ENCODE assay signal across 8 mouse cellular contexts in genomic region chr10:80250059-80250458, GRCm38 (mm10). TPM values are rescaled to one million over a fixed set of nuclear protein-coding genes. Genes with fewer than 3 reads are reported as not detected.
DNase-seq lines count a peak whose midpoint lies in the region; ATAC-seq lines count a peak whose summit lies in the region.

No protein-coding gene starts in this region.

- H3K4me1 ChIP-seq in kidney, embryonic 14.5 days (ENCODE audit: control insufficient read depth, insufficient read depth, low read length), result peaks cover 10% of the 10 kb centered on the region; the same call in 1 of the 2 replicates
- H3K4me1 ChIP-seq in brown adipose tissue, adult 24 weeks (ENCODE audit: control insufficient read depth, insufficient read depth, insufficient read length, low read length), result peaks cover 5% of the 10 kb centered on the region; the same call in 1 of the 2 replicates
- peaks cover 14% of the 10 kb centered on the region for H3K4me1 ChIP-seq in hindbrain, embryonic 12.5 days
- H3K4me1 ChIP-seq in midbrain, embryonic 12.5 days, result peaks cover 15% of the 10 kb centered on the region

- ATAC-seq in kidney, embryonic 14.5 days (ENCODE audit: low FRiP score, low TSS enrichment), result no peak
- no peak for ATAC-seq in hindbrain, embryonic 12.5 days (ENCODE audit: low FRiP score)
- no peak for ATAC-seq in midbrain, embryonic 12.5 days (ENCODE audit: low FRiP score, low read depth)

- WGBS in kidney, embryonic 14.5 days, result 27% methylated on average over 2 of the region's 2 CpGs
- 44% methylated on average over 2 of the region's 2 CpGs for WGBS in hindbrain, embryonic 12.5 days
- 47% methylated on average over 2 of the region's 2 CpGs for WGBS in midbrain, embryonic 12.5 days

- H3K27ac ChIP-seq in kidney, embryonic 14.5 days (ENCODE audit: low read depth, low read length), result peak overlapping the region; percentile 69; the same call in 1 of the 2 replicates
- H3K27ac ChIP-seq in brown adipose tissue, adult 24 weeks (replicated peaks; ENCODE audit: low read depth, low read length), result peak overlapping the region; percentile 98
- peak overlapping the region; percentile 89 for H3K27ac ChIP-seq in hindbrain, embryonic 12.5 days
- no peak overlapping the region for H3K27ac ChIP-seq in midbrain, embryonic 12.5 days (replicated peaks)

- no peaks in the 10 kb centered on the region for H3K9me3 ChIP-seq in kidney, embryonic 14.5 days (ENCODE audit: control insufficient read depth, low read length)
- no peaks in the 10 kb centered on the region for H3K9me3 ChIP-seq in hindbrain, embryonic 12.5 days (replicated peaks)
- H3K9me3 ChIP-seq in midbrain, embryonic 12.5 days, result no peaks in the 10 kb centered on the region

- peaks cover 20% of the 10 kb centered on the region for H3K36me3 ChIP-seq in kidney, embryonic 14.5 days (ENCODE audit: control insufficient read depth, insufficient read depth, low read length)
- peaks cover 24% of the 10 kb centered on the region for H3K36me3 ChIP-seq in hindbrain, embryonic 12.5 days
- peaks cover 28% of the 10 kb centered on the region for H3K36me3 ChIP-seq in midbrain, embryonic 12.5 days

- DNase-seq in kidney, postnatal 14 days, result no peak
- DNase-seq in adrenal gland, postnatal 14 days, result no peak
- no peak for DNase-seq in layer of hippocampus, postnatal 25 days (ENCODE audit: extremely low spot score in 1 of 2, low spot score in 1 of 2)
- DNase-seq in spleen, postnatal 36 days (ENCODE audit: low spot score in 2 of 2), result no peak

- H3K27me3 ChIP-seq in kidney, embryonic 14.5 days (ENCODE audit: control insufficient read depth, insufficient read depth, low read length), result no peaks in the 10 kb centered on the region
- H3K27me3 ChIP-seq in hindbrain, embryonic 12.5 days, result no peaks in the 10 kb centered on the region
- peaks cover 7% of the 10 kb centered on the region; the same call in 1 of the 2 replicates for H3K27me3 ChIP-seq in midbrain, embryonic 12.5 days

- peak overlapping the region; percentile 67 for H3K9ac ChIP-seq in kidney, embryonic 14.5 days (ENCODE audit: low read depth, low read length)
- peak overlapping the region; percentile 83 for H3K9ac ChIP-seq in hindbrain, embryonic 12.5 days
- peak overlapping the region; percentile 71 for H3K9ac ChIP-seq in midbrain, embryonic 12.5 days (replicated peaks)

- H3K4me3 ChIP-seq in kidney, embryonic 14.5 days (ENCODE audit: low read length), result peak overlapping the region; percentile 60
- H3K4me3 ChIP-seq in brown adipose tissue, adult 24 weeks (ENCODE audit: insufficient read depth, low read depth, low read length), result peak overlapping the region; percentile 87
- peak overlapping the region; percentile 72 for H3K4me3 ChIP-seq in hindbrain, embryonic 12.5 days
- H3K4me3 ChIP-seq in midbrain, embryonic 12.5 days, result peak overlapping the region; percentile 63

- H3K4me2 ChIP-seq in kidney, embryonic 14.5 days (replicated peaks; ENCODE audit: low read depth, low read length), result peak overlapping the region; percentile 77
- H3K4me2 ChIP-seq in hindbrain, embryonic 12.5 days (replicated peaks), result peak overlapping the region; percentile 93
- H3K4me2 ChIP-seq in midbrain, embryonic 12.5 days (replicated peaks), result peak overlapping the region; percentile 60

RNA-seq across cellular contexts. Expression of gene Ndufs7, which starts 1.1 kb away (rescaled TPM):
- 382 and 390 TPM in 2 replicates for polyA plus RNA-seq in kidney, embryonic 14.5 days (2014; fragmentation: Nextera tagmentation; extraction: Ambion mirVana)
- polyA plus RNA-seq in brown adipose tissue, adult 24 weeks (2012; ENCODE audit: insufficient read depth, insufficient read length, missing spikeins), result 732 and 1,152 TPM in 2 replicates
- polyA plus RNA-seq in hindbrain, embryonic 12.5 days (2016; fragmentation: Nextera tagmentation; extraction: Ambion mirVana), result 177 and 220 TPM in 2 replicates
- polyA plus RNA-seq in midbrain, embryonic 12.5 days (2016; fragmentation: Nextera tagmentation; extraction: Ambion mirVana), result 205 and 213 TPM in 2 replicates
- 426 and 463 TPM in 2 replicates for total RNA-seq in adrenal gland, postnatal 14 days (2021)
- 100 to 1,000 TPM; 196 to 223 TPM for total RNA-seq in layer of hippocampus, postnatal 25 days (2021)

RNA-seq across cellular contexts. Expression of gene Gamt, which starts 10.8 kb away (rescaled TPM):
- 30.2 and 33.6 TPM in 2 replicates for polyA plus RNA-seq in kidney, embryonic 14.5 days (2014; fragmentation: Nextera tagmentation; extraction: Ambion mirVana)
- polyA plus RNA-seq in brown adipose tissue, adult 24 weeks (2012; ENCODE audit: insufficient read depth, insufficient read length, missing spikeins), result 10.5 and 17.8 TPM in 2 replicates
- polyA plus RNA-seq in hindbrain, embryonic 12.5 days (2016; fragmentation: Nextera tagmentation; extraction: Ambion mirVana), result 26.6 and 29.6 TPM in 2 replicates
- 28.1 and 29.5 TPM in 2 replicates for polyA plus RNA-seq in midbrain, embryonic 12.5 days (2016; fragmentation: Nextera tagmentation; extraction: Ambion mirVana)
- 138 and 192 TPM in 2 replicates for total RNA-seq in adrenal gland, postnatal 14 days (2021)
- total RNA-seq in layer of hippocampus, postnatal 25 days (2021), result 10 to 100 TPM; 43.1 to 54.7 TPM

RNA-seq across cellular contexts. Expression of gene Dazap1, which starts 11.2 kb away (rescaled TPM):
- 45.8 and 56.9 TPM in 2 replicates for polyA plus RNA-seq in kidney, embryonic 14.5 days (2014; fragmentation: Nextera tagmentation; extraction: Ambion mirVana)
- 51.6 and 76.7 TPM in 2 replicates for polyA plus RNA-seq in brown adipose tissue, adult 24 weeks (2012; ENCODE audit: insufficient read depth, insufficient read length, missing spikeins)
- 67.1 and 76.9 TPM in 2 replicates for polyA plus RNA-seq in hindbrain, embryonic 12.5 days (2016; fragmentation: Nextera tagmentation; extraction: Ambion mirVana)
- polyA plus RNA-seq in midbrain, embryonic 12.5 days (2016; fragmentation: Nextera tagmentation; extraction: Ambion mirVana), result 61.2 and 71.3 TPM in 2 replicates
- 92.9 and 115 TPM in 2 replicates for total RNA-seq in adrenal gland, postnatal 14 days (2021)
- total RNA-seq in layer of hippocampus, postnatal 25 days (2021), result 10 to 100 TPM; 76.8 to 91.2 TPM

RNA-seq across cellular contexts. Expression of gene Mum1, which starts 23.8 kb away (rescaled TPM):
- 64.4 and 65.1 TPM in 2 replicates for polyA plus RNA-seq in kidney, embryonic 14.5 days (2014; fragmentation: Nextera tagmentation; extraction: Ambion mirVana)
- 9.7 and 11.1 TPM in 2 replicates for polyA plus RNA-seq in brown adipose tissue, adult 24 weeks (2012; ENCODE audit: insufficient read depth, insufficient read length, missing spikeins)
- polyA plus RNA-seq in hindbrain, embryonic 12.5 days (2016; fragmentation: Nextera tagmentation; extraction: Ambion mirVana), result 50.0 and 58.8 TPM in 2 replicates
- 151 and 195 TPM in 2 replicates for polyA plus RNA-seq in midbrain, embryonic 12.5 days (2016; fragmentation: Nextera tagmentation; extraction: Ambion mirVana)
- total RNA-seq in adrenal gland, postnatal 14 days (2021), result 23.8 and 29.9 TPM in 2 replicates
- 10 to 100 TPM; 39.5 to 48.9 TPM for total RNA-seq in layer of hippocampus, postnatal 25 days (2021)

RNA-seq across cellular contexts. Expression of gene Rps15, which starts 42.2 kb away (rescaled TPM):
- polyA plus RNA-seq in kidney, embryonic 14.5 days (2014; fragmentation: Nextera tagmentation; extraction: Ambion mirVana), result 1,166 and 1,350 TPM in 2 replicates
- 1,089 and 1,107 TPM in 2 replicates for polyA plus RNA-seq in brown adipose tissue, adult 24 weeks (2012; ENCODE audit: insufficient read depth, insufficient read length, missing spikeins)
- 530 and 668 TPM in 2 replicates for polyA plus RNA-seq in hindbrain, embryonic 12.5 days (2016; fragmentation: Nextera tagmentation; extraction: Ambion mirVana)
- polyA plus RNA-seq in midbrain, embryonic 12.5 days (2016; fragmentation: Nextera tagmentation; extraction: Ambion mirVana), result 671 and 694 TPM in 2 replicates
- total RNA-seq in adrenal gland, postnatal 14 days (2021), result 1,072 and 1,285 TPM in 2 replicates
- total RNA-seq in layer of hippocampus, postnatal 25 days (2021), result 100 to 1,000 TPM; 790 to 900 TPM
